Mouse (Mus musculus) forebrain, embryonic 14.5 days (tissue): ENCODE measurements around the gene Fam136a. TPM values are rescaled to one million over a fixed set of nuclear protein-coding genes. Genes with fewer than 3 reads are reported as not detected.

Source experiments
- ATAC-seq: fragments of 200-750 bp; cut with Nextera tagmentation; 2 replicates; pipeline ENCODE4 v1.8.0; 2017; ENCODE audit warnings: mild to moderate bottlenecking, moderate library complexity
- DNase-seq: peaks from one replicate; pipeline ENCODE4 v3.0.0-alpha.2; 2015; ENCODE audit warnings: low spot score
- H3K27ac ChIP-seq: fragments of 300-500 bp; sonication (generic); 2 replicates; pipeline ENCODE4 v1.5.1; 2014; ENCODE audit warnings: low read depth, mild to moderate bottlenecking, control low read depth, low read length, moderate library complexity
- H3K27me3 ChIP-seq: fragments of 300-500 bp; sonication (generic); replicated peaks from 2 replicates; pipeline ENCODE4 v1.6.1; 2014; ENCODE audit warnings: low read length, control low read depth, mixed read lengths; ENCODE audit not compliant: control insufficient read depth, insufficient read depth
- H3K36me3 ChIP-seq: fragments of 300-500 bp; sonication (generic); 2 replicates; pipeline ENCODE4 v1.6.1; 2014; ENCODE audit warnings: low read length, control low read depth; ENCODE audit not compliant: control insufficient read depth, insufficient read depth
- H3K4me1 ChIP-seq: fragments of 300-500 bp; sonication (generic); 2 replicates; pipeline ENCODE4 v1.6.1; 2014; ENCODE audit warnings: antibody characterized with exemption, low read length, control low read depth; ENCODE audit not compliant: control insufficient read depth, insufficient read depth
- H3K4me2 ChIP-seq: fragments of 300-500 bp; sonication (generic); 2 replicates; pipeline ENCODE4 v1.6.1; 2014; ENCODE audit warnings: mild to moderate bottlenecking, control low read depth, low read length
- H3K4me3 ChIP-seq: fragments of 300-500 bp; sonication (generic); 2 replicates; pipeline ENCODE4 v1.5.1; 2014; ENCODE audit warnings: low read depth, low read length, control low read depth
- H3K9ac ChIP-seq: fragments of 300-500 bp; sonication (generic); 2 replicates; pipeline ENCODE4 v1.6.1; 2014; ENCODE audit warnings: mild to moderate bottlenecking, low read length, control low read depth, moderate library complexity
- H3K9me3 ChIP-seq: fragments of 300-500 bp; sonication (generic); replicated peaks from 2 replicates; pipeline ENCODE4 v1.6.1; 2016; ENCODE audit warnings: low read length, control low read depth, mixed read lengths; ENCODE audit not compliant: control insufficient read depth
- WGBS: fragments of 180-500 bp; shearing (Covaris S2); extraction: QIAGEN DNeasy Blood & Tissue Kit; methylation state at CpG from one replicate; pipeline ENCODE4 v1.1.7; 2014; 5-methylcytosine and 5-hydroxymethylcytosine counted together
- polyA plus RNA-seq: library from polyadenylated mRNA; unstranded; fragments of >200 nt; fragmentation: Nextera tagmentation; extraction: Ambion mirVana; gene quantifications from 2 replicates; pipeline ENCODE4 v1.2.1, GENCODE M21; 2014

Gene Fam136a
- polyA plus RNA-seq, 1 experiment from 2014 or later: 129 TPM

- Histone ChIP-seq H3K4me3 (no peak overlapping the region), H3K4me2 (no peak overlapping the region), H3K36me3 (peaks cover 78% of the 10 kb centered on the region), H3K27me3 (no peaks in the 10 kb centered on the region), H3K9me3 (no peaks in the 10 kb centered on the region), H3K27ac (no peak overlapping the region), H3K9ac (no peak overlapping the region), H3K4me1 (no peaks in the 10 kb centered on the region)
- 87% methylated on average over 12 of the region's 12 CpGs for WGBS
- no peak for ATAC-seq
- no peak for DNase-seq
Observed at GRCm38 (mm10) chr6:86387313-86387712, 21.9 kb downstream of the Fam136a start.

GRCm38 (mm10) chr6:86388461-86388860 is 23.0 kb downstream of the Fam136a start:
- Histone ChIP-seq H3K9ac (no peak overlapping the region), H3K36me3 (peaks cover 84% of the 10 kb centered on the region), H3K9me3 (no peaks in the 10 kb centered on the region), H3K27me3 (no peaks in the 10 kb centered on the region), H3K4me3 (no peak overlapping the region), H3K27ac (no peak overlapping the region), H3K4me1 (no peaks in the 10 kb centered on the region), H3K4me2 (no peak overlapping the region)
- WGBS: 88% methylated on average over 18 of the region's 18 CpGs
- no peak for DNase-seq
- no peak for ATAC-seq

GRCm38 (mm10) chr6:86391326-86391725 is 25.9 kb downstream of the Fam136a start:
- no peak overlapping the region for H3K4me2 ChIP-seq
- H3K27me3 ChIP-seq: no peaks in the 10 kb centered on the region
- H3K36me3 ChIP-seq: peaks cover 75% of the 10 kb centered on the region
- DNase-seq: no peak
- H3K27ac ChIP-seq: no peak overlapping the region
- no peak overlapping the region for H3K4me3 ChIP-seq
- no peak overlapping the region for H3K9ac ChIP-seq
- no peak for ATAC-seq
- peaks cover 12% of the 10 kb centered on the region for H3K4me1 ChIP-seq
- 99% methylated on average over 5 of the region's 5 CpGs for WGBS
- H3K9me3 ChIP-seq: no peaks in the 10 kb centered on the region

GRCm38 (mm10) chr6:86393187-86393586 is 27.7 kb downstream of the Fam136a start:
- ATAC-seq (no peak), DNase-seq (no peak)
- WGBS: 100% methylated on average over 1 of the region's 1 CpGs
- peaks cover 17% of the 10 kb centered on the region for H3K4me1 ChIP-seq
- H3K27ac ChIP-seq: no peak overlapping the region
- peaks cover 57% of the 10 kb centered on the region for H3K36me3 ChIP-seq
- H3K4me3 ChIP-seq: no peak overlapping the region
- H3K27me3 ChIP-seq: no peaks in the 10 kb centered on the region
- H3K4me2 ChIP-seq: no peak overlapping the region
- no peaks in the 10 kb centered on the region for H3K9me3 ChIP-seq
- no peak overlapping the region for H3K9ac ChIP-seq

GRCm38 (mm10) chr6:86394078-86394720 is 28.8 kb downstream of the Fam136a start:
- DNase-seq (no peak), ATAC-seq (no peak)
- 90% methylated on average over 17 of the region's 17 CpGs for WGBS
- Histone ChIP-seq H3K9me3 (no peaks in the 10 kb centered on the region), H3K4me3 (no peak overlapping the region), H3K4me2 (no peak overlapping the region), H3K4me1 (peaks cover 17% of the 10 kb centered on the region), H3K9ac (no peak overlapping the region), H3K27me3 (no peaks in the 10 kb centered on the region), H3K36me3 (peaks cover 47% of the 10 kb centered on the region), H3K27ac (no peak overlapping the region)

GRCm38 (mm10) chr6:86395021-86395420 is 29.6 kb downstream of the Fam136a start:
- no peak overlapping the region for H3K27ac ChIP-seq
- H3K4me3 ChIP-seq: peak overlapping the region; percentile 87; the same call in 1 of the 2 replicates
- H3K4me2 ChIP-seq: peak overlapping the region; percentile 69
- H3K9me3 ChIP-seq: no peaks in the 10 kb centered on the region
- peak overlapping the region; percentile 96 for H3K9ac ChIP-seq
- peaks cover 39% of the 10 kb centered on the region for H3K36me3 ChIP-seq
- no peaks in the 10 kb centered on the region for H3K27me3 ChIP-seq
- ATAC-seq: no peak
- 91% methylated on average over 9 of the region's 9 CpGs for WGBS
- no peak for DNase-seq
- peaks cover 17% of the 10 kb centered on the region for H3K4me1 ChIP-seq

- H3K4me2 ChIP-seq: peak overlapping the region; percentile 69
- H3K4me3 ChIP-seq: peak overlapping the region; percentile 87
- H3K27ac ChIP-seq: peak overlapping the region; percentile 91
- peaks cover 17% of the 10 kb centered on the region for H3K4me1 ChIP-seq
- DNase-seq: no peak
- WGBS: 21% methylated on average over 10 of the region's 10 CpGs
- H3K36me3 ChIP-seq: peaks cover 29% of the 10 kb centered on the region
- H3K9me3 ChIP-seq: no peaks in the 10 kb centered on the region
- peak overlapping the region; percentile 96 for H3K9ac ChIP-seq
- H3K27me3 ChIP-seq: no peaks in the 10 kb centered on the region
- ATAC-seq: no peak
Observed at GRCm38 (mm10) chr6:86395969-86396368, 30.5 kb downstream of the Fam136a start.

- Histone ChIP-seq H3K4me3 (peak within 1 kb of the TSS; percentile 87), H3K4me1 (peaks cover 17% of the 10 kb centered on the region), H3K4me2 (peak within 1 kb of the TSS; percentile 69), H3K9me3 (no peaks in the 10 kb centered on the region), H3K27ac (peak within 1 kb of the TSS; percentile 91), H3K36me3 (peaks cover 22% of the 10 kb centered on the region), H3K9ac (peak within 1 kb of the TSS; percentile 96), H3K27me3 (no peaks in the 10 kb centered on the region)
- under 1% methylated on average over 51 of the region's 51 CpGs for WGBS
- DNase-seq (peak; percentile 91), ATAC-seq (peak; percentile 94)
Observed at GRCm38 (mm10) chr6:86396581-86397256, 31.3 kb downstream of the Fam136a start, which contains the start of gene Pcyox1. Gene Pcyox1 (minus strand): TSS chr6:86397154.
